Mouse (Mus musculus): ENCODE data around the gene Gm44973. TPM values are rescaled to one million over a fixed set of nuclear protein-coding genes. Genes with fewer than 3 reads are reported as not detected.
A peak's percentile ranks its signal among the peaks of the same experiment; 100 is the strongest.

Gm44973 gene
- polyA plus RNA-seq, 1 experiment: not detected

DNA sequence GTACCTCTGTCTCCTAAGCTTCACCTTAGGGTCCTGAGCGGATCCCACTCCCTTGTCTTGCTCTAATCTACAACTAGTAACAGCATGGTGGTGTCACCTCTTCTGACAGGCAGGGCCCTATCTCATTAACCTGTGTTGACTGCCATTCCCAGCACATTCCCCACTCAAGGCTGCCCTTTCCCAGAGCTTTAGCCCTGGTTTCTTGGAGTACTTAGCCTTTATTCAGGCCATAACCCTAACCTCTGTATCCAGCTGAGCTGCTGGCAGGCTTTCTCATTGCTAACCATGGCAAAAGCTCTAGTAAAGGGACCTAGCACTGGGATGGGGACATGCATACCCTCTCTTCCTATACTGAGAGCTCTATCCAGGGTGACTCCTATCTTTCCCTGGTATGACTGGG, 43.3 kb downstream of the Gm44973 start:
- TF ChIP-seq POLR2A (IDR thresholded peaks at IDR 0.05; ENCODE audit: low read depth, low read length) (no peak), CTCF (IDR thresholded peaks at IDR 0.05; ENCODE audit: borderline replicate concordance, insufficient read depth, low read length) (no peak)
- Histone ChIP-seq H3K4me3 (ENCODE audit: insufficient read depth, low read length) (no peak overlapping the region), H3K4me1 (ENCODE audit: control insufficient read depth, insufficient read depth, low read length) (no peaks in the 10 kb centered on the region), H3K27ac (ENCODE audit: insufficient read depth, low read length) (no peak overlapping the region)

GRCm38 (mm10) chr7:5059421-5059820, 44.1 kb downstream of the Gm44973 start:
- Histone ChIP-seq H3K27ac (ENCODE audit: insufficient read depth, low read length) (no peak overlapping the region), H3K4me1 (ENCODE audit: control insufficient read depth, insufficient read depth, low read length) (no peaks in the 10 kb centered on the region), H3K4me3 (ENCODE audit: insufficient read depth, low read length) (no peak overlapping the region)
- TF ChIP-seq CTCF (IDR thresholded peaks at IDR 0.05; ENCODE audit: borderline replicate concordance, insufficient read depth, low read length) (no peak), POLR2A (IDR thresholded peaks at IDR 0.05; ENCODE audit: low read depth, low read length) (no peak)

DNA sequence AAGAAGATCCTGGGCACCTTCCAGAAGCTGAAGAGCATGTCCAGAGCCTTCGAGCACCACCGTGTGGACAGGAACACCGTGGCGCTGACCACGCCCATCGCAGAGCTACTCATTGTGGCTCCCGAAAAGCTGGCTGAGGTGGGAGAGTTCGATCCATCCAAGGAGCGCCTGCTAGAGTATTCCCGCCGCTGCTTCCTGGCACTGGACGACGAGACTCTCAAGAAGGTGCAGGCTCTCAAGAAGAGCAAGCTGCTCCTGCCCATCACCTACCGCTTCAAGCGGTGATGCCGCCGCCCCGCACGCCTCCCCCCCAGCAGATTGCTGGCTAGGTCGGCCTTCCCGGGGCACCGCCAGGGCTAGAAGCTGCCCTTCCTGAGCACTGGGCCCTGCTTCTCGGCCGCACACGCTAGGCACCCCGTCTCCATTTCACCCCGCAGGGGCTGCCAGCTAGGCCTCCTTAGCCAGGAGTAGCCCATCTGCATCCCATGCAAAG, 45.0 kb downstream of the Gm44973 start:
- Histone ChIP-seq H3K4me1 (ENCODE audit: control insufficient read depth, insufficient read depth, low read length) (no peaks in the 10 kb centered on the region), H3K27ac (ENCODE audit: insufficient read depth, low read length) (peak overlapping the region; percentile 99), H3K4me3 (ENCODE audit: insufficient read depth, low read length) (peak overlapping the region; percentile 68)
- peak; percentile 91 for TF ChIP-seq CTCF (IDR thresholded peaks at IDR 0.05; ENCODE audit: borderline replicate concordance, insufficient read depth, low read length)
- 0 out of 2 replicates have a peak, but pooled peaks have one; percentile 41 for TF ChIP-seq POLR2A (IDR thresholded peaks at IDR 0.05; ENCODE audit: low read depth, low read length)

- TF ChIP-seq CTCF (IDR thresholded peaks at IDR 0.05; ENCODE audit: borderline replicate concordance, insufficient read depth, low read length): 0 out of 2 replicates have a peak, but pooled peaks have one; percentile 23
- TF ChIP-seq POLR2A (IDR thresholded peaks at IDR 0.05; ENCODE audit: low read depth, low read length): peak; percentile 57
- Histone ChIP-seq H3K4me3 (ENCODE audit: insufficient read depth, low read length) (peak overlapping the region; percentile 68), H3K27ac (ENCODE audit: insufficient read depth, low read length) (peak overlapping the region; percentile 99), H3K4me1 (ENCODE audit: control insufficient read depth, insufficient read depth, low read length) (no peaks in the 10 kb centered on the region)
Observed at GRCm38 (mm10) chr7:5060944-5061773, 45.9 kb downstream of the Gm44973 start.

- peak; percentile 65 for TF ChIP-seq POLR2A (IDR thresholded peaks at IDR 0.05; ENCODE audit: low read depth, low read length)
- no peak for TF ChIP-seq CTCF (IDR thresholded peaks at IDR 0.05; ENCODE audit: borderline replicate concordance, insufficient read depth, low read length)
- H3K4me3 ChIP-seq (ENCODE audit: insufficient read depth, low read length): peak within 1 kb of the TSS; percentile 96
- peak within 1 kb of the TSS; percentile 99 for H3K27ac ChIP-seq (ENCODE audit: insufficient read depth, low read length)
- H3K4me1 ChIP-seq (ENCODE audit: control insufficient read depth, insufficient read depth, low read length): 0 out of 2 replicates have a peak, but pooled peaks cover 2% of the 10 kb centered on the region
Observed at GRCm38 (mm10) chr7:5061774-5062359, 46.6 kb downstream of the Gm44973 start, which contains the start of gene U2af2. Gene U2af2 (plus strand): TSS chr7:5062143.

- H3K27ac ChIP-seq (ENCODE audit: insufficient read depth, low read length): peak overlapping the region; percentile 95
- TF ChIP-seq CTCF (IDR thresholded peaks at IDR 0.05; ENCODE audit: borderline replicate concordance, insufficient read depth, low read length): no peak
- TF ChIP-seq POLR2A (IDR thresholded peaks at IDR 0.05; ENCODE audit: low read depth, low read length): 0 out of 2 replicates have a peak, but pooled peaks have one; percentile 37
- 0 out of 2 replicates have a peak, but pooled peaks cover 2% of the 10 kb centered on the region for H3K4me1 ChIP-seq (ENCODE audit: control insufficient read depth, insufficient read depth, low read length)
- peak overlapping the region; percentile 96 for H3K4me3 ChIP-seq (ENCODE audit: insufficient read depth, low read length)
Observed at GRCm38 (mm10) chr7:5062360-5063001, 47.2 kb downstream of the Gm44973 start.

GRCm38 (mm10) chr7:5064886-5065285, 49.6 kb downstream of the Gm44973 start:
- TF ChIP-seq POLR2A (IDR thresholded peaks at IDR 0.05; ENCODE audit: low read depth, low read length) (no peak), CTCF (IDR thresholded peaks at IDR 0.05; ENCODE audit: borderline replicate concordance, insufficient read depth, low read length) (no peak)
- Histone ChIP-seq H3K27ac (ENCODE audit: insufficient read depth, low read length) (no peak overlapping the region), H3K4me1 (ENCODE audit: control insufficient read depth, insufficient read depth, low read length) (0 out of 2 replicates have a peak, but pooled peaks cover 2% of the 10 kb centered on the region), H3K4me3 (ENCODE audit: insufficient read depth, low read length) (no peak overlapping the region)

GRCm38 (mm10) chr7:5073586-5073985, 58.3 kb downstream of the Gm44973 start:
- no peak overlapping the region for H3K4me3 ChIP-seq (ENCODE audit: insufficient read depth, low read length)
- H3K4me1 ChIP-seq (ENCODE audit: control insufficient read depth, insufficient read depth, low read length): peaks cover 3% of the 10 kb centered on the region; the same call in 1 of the 2 replicates
- no peak for TF ChIP-seq CTCF (IDR thresholded peaks at IDR 0.05; ENCODE audit: borderline replicate concordance, insufficient read depth, low read length)
- no peak for TF ChIP-seq POLR2A (IDR thresholded peaks at IDR 0.05; ENCODE audit: low read depth, low read length)
- H3K27ac ChIP-seq (ENCODE audit: insufficient read depth, low read length): no peak overlapping the region

- no peak overlapping the region for H3K4me3 ChIP-seq (ENCODE audit: insufficient read depth, low read length)
- H3K4me1 ChIP-seq (ENCODE audit: control insufficient read depth, insufficient read depth, low read length): peaks cover 3% of the 10 kb centered on the region; the same call in 1 of the 2 replicates
- no peak for TF ChIP-seq POLR2A (IDR thresholded peaks at IDR 0.05; ENCODE audit: low read depth, low read length)
- no peak for TF ChIP-seq CTCF (IDR thresholded peaks at IDR 0.05; ENCODE audit: borderline replicate concordance, insufficient read depth, low read length)
- H3K27ac ChIP-seq (ENCODE audit: insufficient read depth, low read length): no peak overlapping the region
Observed at GRCm38 (mm10) chr7:5074984-5075383, 59.7 kb downstream of the Gm44973 start.
